Mouse (Mus musculus) splenic B cell, adult 2 months (primary cell): ENCODE data around the gene Hivep2.
A peak's percentile ranks its signal among the peaks of the same experiment; 100 is the strongest.

Experiments
- DNase-seq: peaks from one replicate; pipeline ENCODE4 v3.0.0-alpha.2; 2011; ENCODE audit warnings: low read depth, low spot score
- H3K27me3 ChIP-seq: 2 replicates; pipeline ENCODE4 v1.6.1; 2012; ENCODE audit warnings: mild to moderate bottlenecking, low read length, moderate library complexity, mixed read lengths; ENCODE audit not compliant: control insufficient read depth, poor library complexity, insufficient read depth, severe bottlenecking
- H3K36me3 ChIP-seq: 2 replicates; pipeline ENCODE4 v1.6.1; 2012; ENCODE audit warnings: mild to moderate bottlenecking, low read length, moderate library complexity, mixed read lengths; ENCODE audit not compliant: control insufficient read depth, poor library complexity, insufficient read depth, severe bottlenecking

The Hivep2 gene

DNA sequence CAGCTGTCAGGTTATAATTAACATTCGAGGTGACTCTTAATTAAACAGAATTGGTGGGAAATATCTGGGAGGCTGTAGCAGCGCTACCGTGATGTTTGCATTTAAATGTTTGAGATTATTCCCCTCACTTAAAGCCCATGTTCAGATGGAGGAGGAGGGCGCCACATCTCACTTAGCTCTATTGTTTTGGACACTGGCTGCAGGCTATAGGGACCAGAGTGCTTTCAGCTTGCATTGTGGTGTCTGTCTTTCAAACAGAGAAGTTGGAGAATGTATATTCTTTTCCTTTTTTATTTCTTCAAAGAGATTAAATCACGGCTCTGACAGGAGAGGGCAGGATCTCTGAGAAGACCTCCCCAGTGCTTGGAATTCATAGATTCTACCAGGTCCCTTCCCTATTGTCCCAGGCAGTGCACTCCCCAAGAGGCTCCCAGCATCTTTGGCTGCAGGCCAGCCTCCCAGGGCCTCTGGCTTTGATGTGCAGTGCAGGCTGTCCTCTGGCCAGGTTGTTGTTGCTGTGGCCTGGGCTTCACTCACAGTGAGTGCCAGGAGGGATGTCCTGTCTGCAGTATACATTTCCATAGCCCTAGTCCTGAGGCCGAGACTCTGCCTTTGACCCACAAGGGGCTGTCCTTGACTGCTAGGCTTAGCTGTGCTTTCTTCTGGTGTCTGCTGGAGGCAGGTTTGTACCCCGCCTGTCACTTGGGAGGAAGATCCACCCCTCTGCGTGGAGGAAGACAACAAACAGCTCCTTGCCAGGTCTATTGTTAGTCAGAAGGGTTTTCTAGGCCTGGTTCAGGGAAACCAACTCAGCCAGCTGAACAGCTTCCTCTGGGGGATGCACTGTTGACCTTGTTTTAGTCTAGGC, 90.9 kb downstream of the Hivep2 start:
- no peaks in the 10 kb centered on the region for H3K36me3 ChIP-seq
- DNase-seq: no peak
- H3K27me3 ChIP-seq: no peaks in the 10 kb centered on the region

- no peaks in the 10 kb centered on the region for H3K36me3 ChIP-seq
- DNase-seq: peak; percentile 41
- no peaks in the 10 kb centered on the region for H3K27me3 ChIP-seq
These were observed 92.1 kb downstream of the Hivep2 start for GRCm38 (mm10) chr10:14057841-14058605.

DNA sequence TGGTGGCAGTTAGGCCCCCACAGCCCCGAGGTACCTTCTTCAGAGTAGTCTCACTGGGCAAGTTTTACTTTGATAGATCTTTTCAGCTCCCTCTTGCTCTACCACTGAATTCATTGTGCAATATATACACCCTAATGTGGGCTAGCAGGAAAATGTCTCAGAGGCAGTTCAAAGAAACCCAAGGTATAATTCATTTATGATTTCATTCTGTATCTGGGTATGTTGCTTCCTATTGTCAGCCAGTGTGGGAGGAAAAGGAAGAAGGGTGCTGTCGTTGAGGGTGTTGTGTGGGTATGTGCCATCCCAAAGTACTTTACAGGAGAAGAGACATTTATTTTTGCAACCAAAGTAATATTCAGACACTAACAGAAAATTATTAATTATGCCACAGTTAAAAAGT, 92.9 kb downstream of the Hivep2 start:
- Histone ChIP-seq H3K27me3 (no peaks in the 10 kb centered on the region), H3K36me3 (no peaks in the 10 kb centered on the region)
- no peak for DNase-seq

GRCm38 (mm10) chr10:14059581-14059980, 93.7 kb downstream of the Hivep2 start:
- peak; percentile 56 for DNase-seq
- H3K36me3 ChIP-seq: no peaks in the 10 kb centered on the region
- H3K27me3 ChIP-seq: no peaks in the 10 kb centered on the region

GRCm38 (mm10) chr10:14060302-14060701, 94.4 kb downstream of the Hivep2 start:
- DNase-seq: no peak
- Histone ChIP-seq H3K36me3 (no peaks in the 10 kb centered on the region), H3K27me3 (no peaks in the 10 kb centered on the region)

GRCm38 (mm10) chr10:14063226-14063625, 97.4 kb downstream of the Hivep2 start:
- no peaks in the 10 kb centered on the region for H3K27me3 ChIP-seq
- H3K36me3 ChIP-seq: no peaks in the 10 kb centered on the region
- no peak for DNase-seq

GRCm38 (mm10) chr10:14064759-14065395, 99.0 kb downstream of the Hivep2 start:
- Histone ChIP-seq H3K27me3 (no peaks in the 10 kb centered on the region), H3K36me3 (no peaks in the 10 kb centered on the region)
- no peak for DNase-seq

- no peaks in the 10 kb centered on the region for H3K36me3 ChIP-seq
- DNase-seq: no peak
- H3K27me3 ChIP-seq: no peaks in the 10 kb centered on the region
These were observed 101.9 kb downstream of the Hivep2 start for GRCm38 (mm10) chr10:14067802-14068201.

- DNase-seq: no peak
- H3K27me3 ChIP-seq: no peaks in the 10 kb centered on the region
- H3K36me3 ChIP-seq: no peaks in the 10 kb centered on the region
These were observed 104.7 kb downstream of the Hivep2 start for GRCm38 (mm10) chr10:14070498-14071079.

GRCm38 (mm10) chr10:14072504-14072903, 106.6 kb downstream of the Hivep2 start:
- Histone ChIP-seq H3K36me3 (0 out of 2 replicates have a peak, but pooled peaks cover 1% of the 10 kb centered on the region), H3K27me3 (no peaks in the 10 kb centered on the region)
- no peak for DNase-seq

DNA sequence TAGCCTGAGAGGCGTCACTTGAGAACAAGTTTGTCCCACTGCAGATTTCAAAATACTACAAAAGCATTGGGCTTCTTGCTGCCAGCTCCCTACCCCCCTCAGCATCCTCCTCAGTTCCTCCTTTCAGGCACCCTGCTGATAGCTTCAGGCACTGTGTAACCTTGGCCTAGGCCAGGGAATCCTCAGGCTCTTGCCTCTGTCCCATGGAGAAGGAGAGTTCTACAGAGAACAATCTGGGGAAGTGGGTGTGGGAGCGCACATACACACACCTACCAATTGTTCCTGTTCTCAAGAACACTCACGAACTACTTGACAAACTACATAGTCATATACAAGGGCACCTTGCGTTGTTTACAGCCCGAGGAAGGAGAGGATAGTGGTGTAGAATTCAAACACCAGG, 109.9 kb downstream of the Hivep2 start:
- H3K36me3 ChIP-seq: 0 out of 2 replicates have a peak, but pooled peaks cover 1% of the 10 kb centered on the region
- H3K27me3 ChIP-seq: no peaks in the 10 kb centered on the region
- no peak for DNase-seq

- Histone ChIP-seq H3K36me3 (0 out of 2 replicates have a peak, but pooled peaks cover 1% of the 10 kb centered on the region), H3K27me3 (no peaks in the 10 kb centered on the region)
- no peak for DNase-seq
These were observed 111.0 kb downstream of the Hivep2 start for GRCm38 (mm10) chr10:14076880-14077279.

- Histone ChIP-seq H3K27me3 (no peaks in the 10 kb centered on the region), H3K36me3 (0 out of 2 replicates have a peak, but pooled peaks cover 1% of the 10 kb centered on the region)
- DNase-seq: no peak
These were observed 115.0 kb downstream of the Hivep2 start for GRCm38 (mm10) chr10:14080830-14081229.

DNA sequence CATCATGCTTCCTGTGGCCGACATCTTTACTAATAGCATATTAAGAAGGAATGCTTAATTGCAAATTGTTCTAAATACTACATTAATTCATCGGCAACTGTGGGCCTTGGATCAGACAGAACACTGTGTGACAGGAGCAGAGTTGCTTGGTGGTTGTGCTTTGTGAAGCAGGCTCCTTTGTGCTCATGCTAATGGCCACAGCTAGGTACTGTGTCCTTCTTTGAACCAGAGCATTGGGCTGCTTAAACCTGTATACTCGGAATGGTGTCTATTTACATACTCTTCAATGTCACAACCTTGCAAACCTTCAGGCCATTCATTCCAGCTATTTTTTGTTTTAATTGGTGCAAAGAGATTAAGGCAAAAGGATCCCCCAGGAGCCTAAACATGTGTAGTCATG, 115.9 kb downstream of the Hivep2 start:
- Histone ChIP-seq H3K27me3 (no peaks in the 10 kb centered on the region), H3K36me3 (0 out of 2 replicates have a peak, but pooled peaks cover 1% of the 10 kb centered on the region)
- DNase-seq: no peak
